Mouse (Mus musculus) small intestine, adult 2 months (tissue): ENCODE data around the gene Sec31a. TPM values are rescaled to one million over a fixed set of nuclear protein-coding genes. Genes with fewer than 3 reads are reported as not detected.

Experiments
- H3K27ac ChIP-seq: fragments of 200-500 bp; 2 replicates; pipeline ENCODE4 v1.5.1; 2012; ENCODE audit warnings: low read depth, low read length, control low read depth, inconsistent platforms; ENCODE audit not compliant: insufficient read depth
- H3K27me3 ChIP-seq: fragments of 200-500 bp; 2 replicates; pipeline ENCODE4 v1.6.1; 2012; ENCODE audit warnings: mild to moderate bottlenecking, moderate library complexity, low read length, inconsistent platforms; ENCODE audit not compliant: control insufficient read depth, insufficient read depth
- H3K36me3 ChIP-seq: fragments of 200-500 bp; 2 replicates; pipeline ENCODE4 v1.6.1; 2012; ENCODE audit warnings: mild to moderate bottlenecking, low read length, control low read depth, inconsistent platforms; ENCODE audit not compliant: control insufficient read depth, insufficient read depth
- H3K4me1 ChIP-seq: fragments of 200-500 bp; 2 replicates; pipeline ENCODE4 v1.6.1; 2012; ENCODE audit warnings: low read length, inconsistent platforms, mixed read lengths; ENCODE audit not compliant: control insufficient read depth, insufficient read depth, insufficient read length
- H3K4me3 ChIP-seq: fragments of 200-500 bp; 2 replicates; pipeline ENCODE4 v1.5.1; 2012; ENCODE audit warnings: low read depth, mild to moderate bottlenecking, control low read depth, inconsistent platforms, low read length, moderate library complexity
- CTCF ChIP-seq: fragments of 200-500 bp; IDR thresholded peaks from 2 replicates; pipeline ENCODE4 v1.5.1; 2012; ENCODE audit warnings: low read depth, mild to moderate bottlenecking, control low read depth, inconsistent platforms, low read length, moderate library complexity, mixed read lengths; ENCODE audit not compliant: insufficient replicate concordance, insufficient read length; ENCODE audit errors: extremely low read depth
- POLR2A ChIP-seq: fragments of 200-500 bp; IDR thresholded peaks from 2 replicates; pipeline ENCODE4 v1.6.1; 2012; ENCODE audit warnings: low read depth, mild to moderate bottlenecking, control low read depth, inconsistent platforms, low read length, moderate library complexity
- WGBS: fragments of 180-500 bp; shearing (Covaris S2); methylation state at CpG from one replicate; pipeline ENCODE4 v1.1.7; 2018; 5-methylcytosine and 5-hydroxymethylcytosine counted together
- polyA plus RNA-seq: library from polyadenylated mRNA; depleted of rRNA; stranded (reverse); fragments of >200 nt; gene quantifications from 2 replicates; pipeline ENCODE4 v1.2.3, GENCODE M21; 2012

Sec31a gene
- polyA plus RNA-seq, 1 experiment, result 688 TPM

- H3K36me3 ChIP-seq, result peaks cover 68% of the 10 kb centered on the region
- no peaks in the 10 kb centered on the region for H3K27me3 ChIP-seq
- H3K4me3 ChIP-seq, result no peak overlapping the region
- TF ChIP-seq POLR2A (no peak), CTCF (no peak)
- H3K27ac ChIP-seq, result no peak overlapping the region
- 78% methylated on average over 5 of the region's 5 CpGs for WGBS
- no peaks in the 10 kb centered on the region for H3K4me1 ChIP-seq
Measured at GRCm38 (mm10) chr5:100368527-100368926, 47.5 kb downstream of the Sec31a start.

- WGBS, result 89% methylated on average over 2 of the region's 2 CpGs
- no peak for TF ChIP-seq CTCF
- no peak for TF ChIP-seq POLR2A
- Histone ChIP-seq H3K4me3 (no peak overlapping the region), H3K36me3 (peaks cover 72% of the 10 kb centered on the region), H3K27ac (no peak overlapping the region), H3K4me1 (no peaks in the 10 kb centered on the region), H3K27me3 (no peaks in the 10 kb centered on the region)
Measured at GRCm38 (mm10) chr5:100367051-100367450, 49.0 kb downstream of the Sec31a start.

- H3K4me3 ChIP-seq, result no peak overlapping the region
- H3K27ac ChIP-seq, result no peak overlapping the region
- no peaks in the 10 kb centered on the region for H3K27me3 ChIP-seq
- H3K4me1 ChIP-seq, result no peaks in the 10 kb centered on the region
- TF ChIP-seq CTCF (no peak), POLR2A (no peak)
- 55% methylated on average over 6 of the region's 6 CpGs for WGBS
- peaks cover 43% of the 10 kb centered on the region for H3K36me3 ChIP-seq
Measured at GRCm38 (mm10) chr5:100360296-100360695, 55.7 kb downstream of the Sec31a start.

GRCm38 (mm10) chr5:100358334-100358733 lies 57.7 kb downstream of the Sec31a start:
- peaks cover 27% of the 10 kb centered on the region for H3K36me3 ChIP-seq
- WGBS, result 55% methylated on average over 8 of the region's 8 CpGs
- TF ChIP-seq POLR2A, result no peak
- TF ChIP-seq CTCF, result no peak
- H3K4me1 ChIP-seq, result peaks cover 1% of the 10 kb centered on the region; the same call in 1 of the 2 replicates
- no peaks in the 10 kb centered on the region for H3K27me3 ChIP-seq
- H3K27ac ChIP-seq, result no peak overlapping the region
- H3K4me3 ChIP-seq, result no peak overlapping the region

GRCm38 (mm10) chr5:100354644-100355043 lies 61.4 kb downstream of the Sec31a start:
- TF ChIP-seq CTCF (no peak), POLR2A (no peak)
- Histone ChIP-seq H3K27me3 (no peaks in the 10 kb centered on the region), H3K27ac (no peak overlapping the region), H3K4me1 (peaks cover 7% of the 10 kb centered on the region; the same call in 1 of the 2 replicates), H3K36me3 (no peaks in the 10 kb centered on the region), H3K4me3 (no peak overlapping the region)
- 94% methylated on average over 20 of the region's 20 CpGs for WGBS

- TF ChIP-seq POLR2A (no peak), CTCF (no peak)
- Histone ChIP-seq H3K4me3 (no peak overlapping the region), H3K36me3 (no peaks in the 10 kb centered on the region), H3K4me1 (peaks cover 7% of the 10 kb centered on the region; the same call in 1 of the 2 replicates), H3K27me3 (no peaks in the 10 kb centered on the region), H3K27ac (no peak overlapping the region)
- 25% methylated on average over 10 of the region's 10 CpGs for WGBS
Measured at GRCm38 (mm10) chr5:100352986-100353848, 62.8 kb downstream of the Sec31a start.

- H3K27ac ChIP-seq, result no peak overlapping the region
- 97% methylated on average over 8 of the region's 8 CpGs for WGBS
- H3K27me3 ChIP-seq, result no peaks in the 10 kb centered on the region
- no peak overlapping the region for H3K4me3 ChIP-seq
- H3K4me1 ChIP-seq, result peaks cover 7% of the 10 kb centered on the region; the same call in 1 of the 2 replicates
- TF ChIP-seq CTCF (no peak), POLR2A (no peak)
- no peaks in the 10 kb centered on the region for H3K36me3 ChIP-seq
Measured at GRCm38 (mm10) chr5:100350907-100351456, 65.1 kb downstream of the Sec31a start.
